18 mouse cellular contexts compared by ENCODE assay signal in the genomic region with DNA sequence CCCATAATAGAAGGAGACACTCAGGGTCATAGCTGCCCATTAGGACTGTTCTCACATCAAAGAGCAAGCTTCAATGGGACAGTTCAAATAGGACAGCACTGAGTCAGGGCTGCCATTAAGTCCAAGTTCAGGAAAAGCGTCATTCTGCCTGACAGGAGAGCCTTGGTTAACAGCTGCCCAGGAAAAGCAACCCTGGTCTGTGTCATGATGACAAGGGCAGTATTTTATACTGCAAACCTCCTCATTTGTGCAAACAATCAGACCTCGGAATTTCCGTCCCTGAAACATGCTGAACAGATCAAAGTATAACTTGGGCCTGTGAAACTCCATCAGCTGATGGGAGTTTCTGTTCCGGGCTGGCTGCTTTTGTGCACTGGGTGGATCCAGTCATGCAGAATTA.
DNase-seq lines count a peak whose midpoint lies in the region; ATAC-seq and TF ChIP-seq lines count a peak whose summit lies in the region.
"Had no signal": no experiment of that assay in that cellular context is flagged by ENCODE, and none has a peak within 500 bp of the region (broad histone marks: within the 10 kb centered on the region; RNA-seq: fewer than 3 reads in every experiment).

No protein-coding gene starts in this region.

- WGBS in kidney, embryonic 16.5 days, result 18% methylated on average over 4 of the region's 4 CpGs
- 29% methylated on average over 4 of the region's 4 CpGs for WGBS in limb, embryonic 10.5 days
- whole genome bisulfite sequencing in liver, postnatal 0 days (ENCODE audit: insufficient replicate concordance), result 59% methylated on average over 4 of the region's 4 CpGs

- TF ChIP-seq EP300 in liver, postnatal 0 days (IDR thresholded peaks at IDR 0.05; ENCODE audit: low read depth), result no peak

- H3K4me2 ChIP-seq in kidney, embryonic 16.5 days (replicated peaks; ENCODE audit: low read depth, low read length), result no peak overlapping the region
- H3K4me2 ChIP-seq in liver, postnatal 0 days (ENCODE audit: low read depth, low read length), result no peak overlapping the region
- H3K4me2 ChIP-seq: limb, embryonic 12.5 days had no signal

- peak; percentile 22 for DNase-seq in embryo, embryonic 11 days
- no peak for DNase-seq in embryo, embryonic 9.5 days (ENCODE audit: extremely low spot score)
- no peak for DNase-seq in kidney, postnatal 36 days
- peak; percentile 55 for DNase-seq in adrenal gland, postnatal 14 days
- peak; percentile 30 for DNase-seq in limb, embryonic 10.5 days (ENCODE audit: low spot score)
- DNase-seq in liver, postnatal 0 days, result no peak
- DNase-seq in lung, postnatal 25 days (ENCODE audit: low spot score), result no peak
- DNase-seq: cerebellum, postnatal 25 days; gastrocnemius, postnatal 25 days; heart, postnatal 10 days; lung, adult 18-20 months; retina, postnatal 1 day; spleen, adult 18-20 months; thymus, adult 2 months had no signal

- TF ChIP-seq CTCF in liver, postnatal 0 days (IDR thresholded peaks at IDR 0.05; ENCODE audit: low read depth), result no peak

- no peak overlapping the region for H3K4me3 ChIP-seq in kidney, embryonic 16.5 days (ENCODE audit: low read length)
- H3K4me3 ChIP-seq in limb, embryonic 10.5 days, result no peak overlapping the region
- H3K4me3 ChIP-seq in liver, postnatal 0 days (ENCODE audit: low read depth, low read length), result no peak overlapping the region
- H3K4me3 ChIP-seq: limb, embryonic 12.5 days; megakaryocyte, embryonic 14.5 days had no signal

- peak; percentile 53; the same call in 1 of the 2 replicates for ATAC-seq in kidney, embryonic 16.5 days (ENCODE audit: low FRiP score, low TSS enrichment)
- no peak for ATAC-seq in liver, postnatal 0 days
- ATAC-seq: forebrain, embryonic 16.5 days had no signal

- 0 out of 2 replicates have a peak overlapping the region, but pooled peaks have one; percentile 7 for H3K27ac ChIP-seq in kidney, embryonic 16.5 days (ENCODE audit: low read length)
- no peak overlapping the region for H3K27ac ChIP-seq in limb, embryonic 10.5 days
- H3K27ac ChIP-seq in liver, postnatal 0 days (ENCODE audit: low read depth), result no peak overlapping the region
- H3K27ac ChIP-seq: limb, embryonic 12.5 days had no signal

- H3K27me3 ChIP-seq in kidney, embryonic 16.5 days (ENCODE audit: insufficient read depth, low read length), result no peaks in the 10 kb centered on the region
- no peaks in the 10 kb centered on the region for H3K27me3 ChIP-seq in limb, embryonic 10.5 days (ENCODE audit: low read depth, poor library complexity, severe bottlenecking)
- H3K27me3 ChIP-seq in liver, postnatal 0 days (ENCODE audit: insufficient read depth, low read length), result no peaks in the 10 kb centered on the region
- H3K27me3 ChIP-seq: limb, embryonic 12.5 days; megakaryocyte, embryonic 14.5 days had no signal

- no peaks in the 10 kb centered on the region for H3K9me3 ChIP-seq in kidney, embryonic 16.5 days (ENCODE audit: low read length)
- no peaks in the 10 kb centered on the region for H3K9me3 ChIP-seq in limb, embryonic 10.5 days (replicated peaks)
- no peaks in the 10 kb centered on the region; the same call in 1 of the 2 replicates for H3K9me3 ChIP-seq in liver, postnatal 0 days (ENCODE audit: low read length)
- H3K9me3 ChIP-seq: limb, embryonic 12.5 days had no signal

- H3K4me1 ChIP-seq in kidney, embryonic 16.5 days (ENCODE audit: insufficient read depth, low read length), result peaks cover 3% of the 10 kb centered on the region; the same call in 1 of the 2 replicates
- peaks cover 22% of the 10 kb centered on the region for H3K4me1 ChIP-seq in limb, embryonic 10.5 days
- no peaks in the 10 kb centered on the region for H3K4me1 ChIP-seq in liver, postnatal 0 days (ENCODE audit: insufficient read depth)
- H3K4me1 ChIP-seq: megakaryocyte, embryonic 14.5 days had no signal

- H3K9ac ChIP-seq in kidney, embryonic 16.5 days (replicated peaks; ENCODE audit: low read length), result no peak overlapping the region
- no peak overlapping the region for H3K9ac ChIP-seq in liver, postnatal 0 days (replicated peaks)
- H3K9ac ChIP-seq: limb, embryonic 12.5 days had no signal

- no peaks in the 10 kb centered on the region for H3K36me3 ChIP-seq in kidney, embryonic 16.5 days (ENCODE audit: insufficient read depth, low read length)
- no peaks in the 10 kb centered on the region for H3K36me3 ChIP-seq in limb, embryonic 10.5 days
- no peaks in the 10 kb centered on the region for H3K36me3 ChIP-seq in liver, postnatal 0 days (replicated peaks; ENCODE audit: insufficient read depth, low read length)
- H3K36me3 ChIP-seq: limb, embryonic 12.5 days had no signal

Comparison
In these comparisons a context has a peak if more than half of its experiments do, and no peak if none do; other contexts are left out.
1. DNase-seq: peak in embryo, embryonic 11 days (single experiment), adrenal gland, postnatal 14 days (single experiment) and limb, embryonic 10.5 days (single experiment); none in embryo, embryonic 9.5 days (single experiment), kidney, postnatal 36 days (0 of 2), liver, postnatal 0 days (single experiment) and lung, postnatal 25 days (single experiment).